27 mouse cellular contexts compared by ENCODE assay signal in genomic region chr5:137561556-137561955, GRCm38 (mm10). TPM values are rescaled to one million over a fixed set of nuclear protein-coding genes. Genes with fewer than 3 reads are reported as not detected.
DNase-seq lines count a peak whose midpoint lies in the region; ATAC-seq and TF ChIP-seq lines count a peak whose summit lies in the region.
"Had no signal": no experiment of that assay in that cellular context is flagged by ENCODE, and none has a peak within 500 bp of the region (broad histone marks: within the 10 kb centered on the region; RNA-seq: fewer than 3 reads in every experiment).

No protein-coding gene starts in this region.

- 61% methylated on average over 6 of the region's 6 CpGs for WGBS in forebrain, embryonic 12.5 days
- 32% methylated on average over 6 of the region's 6 CpGs for WGBS in forebrain, postnatal 0 days

- H3K4me3 ChIP-seq in forebrain, embryonic 12.5 days (replicated peaks), result no peak overlapping the region
- no peak overlapping the region for H3K4me3 ChIP-seq in forebrain, postnatal 0 days (ENCODE audit: low read depth, low read length)
- H3K4me3 ChIP-seq: forebrain, embryonic 10.5 days; hindbrain, embryonic 10.5 days had no signal

- H3K27me3 ChIP-seq in forebrain, embryonic 12.5 days, result 0 out of 2 replicates have a peak, but pooled peaks cover under 1% of the 10 kb centered on the region
- no peaks in the 10 kb centered on the region for H3K27me3 ChIP-seq in forebrain, postnatal 0 days (ENCODE audit: insufficient read depth, low read length)

- no peak overlapping the region for H3K4me2 ChIP-seq in forebrain, embryonic 12.5 days
- no peak overlapping the region for H3K4me2 ChIP-seq in forebrain, postnatal 0 days (ENCODE audit: low read depth)
- H3K4me2 ChIP-seq: heart, embryonic 11.5 days; hindbrain, embryonic 14.5 days had no signal

- H3K9ac ChIP-seq in forebrain, embryonic 12.5 days, result no peak overlapping the region
- H3K9ac ChIP-seq in forebrain, postnatal 0 days, result no peak overlapping the region
- H3K9ac ChIP-seq: hindbrain, embryonic 14.5 days had no signal

- no peak for DNase-seq in forebrain, postnatal 0 days
- peak; percentile 24 for DNase-seq in heart, adult 11 months
- no peak for DNase-seq in heart, postnatal 25 days (ENCODE audit: low spot score)
- DNase-seq in left cerebral cortex, postnatal 25 days (ENCODE audit: low spot score in 2 of 2), result peak; percentile 21 to 75
- DNase-seq in left cerebral cortex, postnatal 10 days (ENCODE audit: extremely low spot score in 1 of 2, low spot score in 2 of 2), result no peak
- DNase-seq in urinary bladder, postnatal 14 days (ENCODE audit: low spot score), result no peak
- DNase-seq: adrenal gland, adult 8-10 months; adrenal gland, postnatal 25 days; cerebellum, adult 18-20 months; cerebellum, adult 9-10 months; gastrocnemius, postnatal 10 days; gastrocnemius, postnatal 36 days; heart, postnatal 36 days had no signal

- no peak for TF ChIP-seq CTCF in forebrain, postnatal 0 days (IDR thresholded peaks at IDR 0.05; ENCODE audit: low read depth)

- intact Hi-C loops in heart, postnatal 25 days (cut with DNase I), result no loop called here
- intact Hi-C loops in left cerebral cortex, postnatal 25 days (cut with DNase I), result loop anchor here (1.0 kb wide), 1 partner anchor 28 kb away; the partner anchor contains the start of genes Epo and Gnb2
- intact Hi-C loops in left cerebral cortex, postnatal 10 days (cut with DNase I), result no loop called here

- no peaks in the 10 kb centered on the region for H3K36me3 ChIP-seq in forebrain, embryonic 12.5 days (replicated peaks)
- peaks cover 25% of the 10 kb centered on the region for H3K36me3 ChIP-seq in forebrain, postnatal 0 days (ENCODE audit: insufficient read depth)
- H3K36me3 ChIP-seq: forebrain, embryonic 10.5 days; hindbrain, embryonic 10.5 days had no signal

- no peaks in the 10 kb centered on the region for H3K9me3 ChIP-seq in forebrain, embryonic 12.5 days
- H3K9me3 ChIP-seq in forebrain, postnatal 0 days (ENCODE audit: low read length), result no peaks in the 10 kb centered on the region
- H3K9me3 ChIP-seq: forebrain, embryonic 10.5 days; hindbrain, embryonic 10.5 days had no signal

- no peak for ATAC-seq in forebrain, embryonic 12.5 days (ENCODE audit: low FRiP score)
- ATAC-seq in forebrain, postnatal 0 days, result no peak
- ATAC-seq: activated CD4-positive, CD25-positive, alpha-beta regulatory T cell, adult 4 months; forebrain, embryonic 16.5 days had no signal

- 0 out of 2 replicates have a peak overlapping the region, but pooled peaks have one; percentile 2 for H3K27ac ChIP-seq in forebrain, embryonic 12.5 days
- H3K27ac ChIP-seq in forebrain, postnatal 0 days (ENCODE audit: low read depth, low read length), result no peak overlapping the region
- H3K27ac ChIP-seq: forebrain, embryonic 10.5 days; hindbrain, embryonic 10.5 days; hindbrain, embryonic 14.5 days had no signal

- H3K4me1 ChIP-seq in forebrain, embryonic 12.5 days, result no peaks in the 10 kb centered on the region
- no peaks in the 10 kb centered on the region for H3K4me1 ChIP-seq in forebrain, postnatal 0 days (ENCODE audit: insufficient read depth)
- H3K4me1 ChIP-seq: forebrain, embryonic 10.5 days had no signal

RNA-seq across cellular contexts. Expression of gene Tfr2, which starts 8.1 kb away (rescaled TPM):
- polyA plus RNA-seq in forebrain, embryonic 12.5 days (2016; fragmentation: Nextera tagmentation; extraction: Ambion mirVana), result 1.1 and 1.7 TPM in 2 replicates
- 12.6 and 16.3 TPM in 2 replicates for total RNA-seq in forebrain, postnatal 0 days (2014; rRNA removed)
- 9.4 and 11.7 TPM in 2 replicates for polyA plus RNA-seq in forebrain, postnatal 0 days (2015; fragmentation: Nextera tagmentation; extraction: Ambion mirVana)
- total RNA-seq in heart, postnatal 25 days (2021), result under 1 TPM in 1 of 2 experiments, not detected in 1; 0.08 TPM
- total RNA-seq in left cerebral cortex, postnatal 25 days (2021), result 1 to 10 TPM; 8.1 to 8.9 TPM
- 10 to 100 TPM; 23.7 to 26.7 TPM for total RNA-seq in left cerebral cortex, postnatal 10 days (2021)
- total RNA-seq: gastrocnemius, postnatal 36 days; heart, postnatal 36 days had no signal

RNA-seq across cellular contexts. Expression of gene Actl6b, which starts 8.2 kb away (rescaled TPM):
- polyA plus RNA-seq in forebrain, embryonic 12.5 days (2016; fragmentation: Nextera tagmentation; extraction: Ambion mirVana), result 76.1 and 80.3 TPM in 2 replicates
- total RNA-seq in forebrain, postnatal 0 days (2014; rRNA removed), result 234 and 254 TPM in 2 replicates
- polyA plus RNA-seq in forebrain, postnatal 0 days (2015; fragmentation: Nextera tagmentation; extraction: Ambion mirVana), result 256 and 281 TPM in 2 replicates
- not detected for total RNA-seq in heart, postnatal 25 days (2021)
- 100 to 1,000 TPM; 109 to 118 TPM for total RNA-seq in left cerebral cortex, postnatal 25 days (2021)
- total RNA-seq in left cerebral cortex, postnatal 10 days (2021), result 100 to 1,000 TPM; 151 to 152 TPM
- total RNA-seq: ES-E14; gastrocnemius, adult 18-20 months; gastrocnemius, postnatal 36 days; granulocyte monocyte progenitor cell, adult 5-6 weeks; heart, adult 8-10 months; heart, postnatal 36 days had no signal
- polyA plus RNA-seq: activated CD4-positive, CD25-positive, alpha-beta regulatory T cell, adult 4 months; heart, postnatal 0 days had no signal

RNA-seq across cellular contexts. Expression of gene Gnb2, which starts 28.2 kb away (rescaled TPM):
- 411 and 417 TPM in 2 replicates for polyA plus RNA-seq in forebrain, embryonic 12.5 days (2016; fragmentation: Nextera tagmentation; extraction: Ambion mirVana)
- total RNA-seq in forebrain, postnatal 0 days (2014; rRNA removed), result 1,237 and 1,339 TPM in 2 replicates
- polyA plus RNA-seq in forebrain, postnatal 0 days (2015; fragmentation: Nextera tagmentation; extraction: Ambion mirVana), result 766 and 769 TPM in 2 replicates
- 100 to 1,000 TPM; 245 to 246 TPM for total RNA-seq in heart, postnatal 25 days (2021)
- total RNA-seq in left cerebral cortex, postnatal 25 days (2021), result 100 to 1,000 TPM; 662 to 684 TPM
- total RNA-seq in left cerebral cortex, postnatal 10 days (2021), result 1,000 to 10,000 TPM in 1 of 2 experiments, 100 to 1,000 TPM in 1; 996 to 1,005 TPM

RNA-seq across cellular contexts. Expression of gene Epo, which starts 28.5 kb away (rescaled TPM):
- 0.38 and 0.47 TPM in 2 replicates for polyA plus RNA-seq in forebrain, embryonic 12.5 days (2016; fragmentation: Nextera tagmentation; extraction: Ambion mirVana)
- not detected in 2 replicates for total RNA-seq in forebrain, postnatal 0 days (2014; rRNA removed)
- polyA plus RNA-seq in forebrain, postnatal 0 days (2015; fragmentation: Nextera tagmentation; extraction: Ambion mirVana), result not detected in 2 replicates
- not detected for total RNA-seq in heart, postnatal 25 days (2021)
- not detected for total RNA-seq in left cerebral cortex, postnatal 25 days (2021)
- total RNA-seq in left cerebral cortex, postnatal 10 days (2021), result not detected
- total RNA-seq: adrenal gland, adult 8-10 months; adrenal gland, postnatal 25 days; gastrocnemius, adult 18-20 months; gastrocnemius, postnatal 10 days; gastrocnemius, postnatal 36 days; granulocyte monocyte progenitor cell, adult 5-6 weeks; heart, adult 8-10 months; heart, postnatal 36 days had no signal
- polyA plus RNA-seq: activated CD4-positive, CD25-positive, alpha-beta regulatory T cell, adult 4 months; embryonic facial prominence, embryonic 14.5 days; forebrain, embryonic 16.5 days; heart, embryonic 11.5 days; heart, embryonic 14.5 days; heart, postnatal 0 days; hindbrain, embryonic 14.5 days had no signal

RNA-seq across cellular contexts. Expression of gene Mospd3, which starts 39.3 kb away (rescaled TPM):
- 25.7 and 29.0 TPM in 2 replicates for polyA plus RNA-seq in forebrain, embryonic 12.5 days (2016; fragmentation: Nextera tagmentation; extraction: Ambion mirVana)
- 4.9 and 5.8 TPM in 2 replicates for total RNA-seq in forebrain, postnatal 0 days (2014; rRNA removed)
- polyA plus RNA-seq in forebrain, postnatal 0 days (2015; fragmentation: Nextera tagmentation; extraction: Ambion mirVana), result 61.5 and 67.9 TPM in 2 replicates
- 10 to 100 TPM; 16.2 to 17.5 TPM for total RNA-seq in heart, postnatal 25 days (2021)
- 10 to 100 TPM; 18.2 to 22.2 TPM for total RNA-seq in left cerebral cortex, postnatal 25 days (2021)
- 10 to 100 TPM; 38.8 to 43.1 TPM for total RNA-seq in left cerebral cortex, postnatal 10 days (2021)

Comparison
In these comparisons a context has a peak if more than half of its experiments do, and no peak if none do; other contexts are left out.
1. DNase-seq: peak in heart, adult 11 months (single experiment) and left cerebral cortex, postnatal 25 days (2 of 2); none in forebrain, postnatal 0 days (single experiment), heart, postnatal 25 days (single experiment), left cerebral cortex, postnatal 10 days (0 of 2) and urinary bladder, postnatal 14 days (single experiment).
2. RNA of gene Tfr2, which starts 8.1 kb away (total RNA-seq): 23.7 to 26.7 TPM in left cerebral cortex, postnatal 10 days, 12.6 to 16.3 TPM in forebrain, postnatal 0 days and 8.1 to 8.9 TPM in left cerebral cortex, postnatal 25 days; 0.08 TPM in heart, postnatal 25 days; every median in the first group is over 4 times any median in the second.
3. RNA of gene Actl6b, which starts 8.2 kb away (total RNA-seq): 234 to 254 TPM in forebrain, postnatal 0 days, 151 to 152 TPM in left cerebral cortex, postnatal 10 days and 109 to 118 TPM in left cerebral cortex, postnatal 25 days; not detected in heart, postnatal 25 days; every median in the first group is over 100 times any median in the second.